Mouse (Mus musculus) lung, adult 2 months (tissue): ENCODE measurements around the gene Enkur. TPM values are rescaled to one million over a fixed set of nuclear protein-coding genes. Genes with fewer than 3 reads are reported as not detected.
A peak's percentile ranks its signal among the peaks of the same experiment; 100 is the strongest.

Experiments used
- DNase-seq: peaks from one replicate; pipeline ENCODE4 v3.0.0; 2022
- H3K4me1 ChIP-seq: fragments of 200-500 bp; 2 replicates; pipeline ENCODE4 v1.6.1; 2011; ENCODE audit warnings: low read length; ENCODE audit not compliant: control insufficient read depth, insufficient read depth
- H3K4me3 ChIP-seq: fragments of 200-500 bp; replicated peaks from 2 replicates; pipeline ENCODE3; 2011; ENCODE audit warnings: low read depth, mild to moderate bottlenecking, control low read depth, low read length; ENCODE audit errors: extremely low read depth
- CTCF ChIP-seq: fragments of 200-500 bp; IDR thresholded peaks from 2 replicates; pipeline ENCODE4 v1.5.1; 2011; ENCODE audit warnings: mild to moderate bottlenecking, low read length, control low read depth; ENCODE audit not compliant: insufficient read depth
- POLR2A ChIP-seq: fragments of 200-500 bp; IDR thresholded peaks from 2 replicates; pipeline ENCODE4 v1.6.1; 2011; ENCODE audit warnings: low read depth, mild to moderate bottlenecking, control low read depth, low read length, borderline replicate concordance; ENCODE audit errors: extremely low read depth
- WGBS: fragments of 180-500 bp; shearing (Covaris S2); methylation state at CpG from one replicate; pipeline ENCODE4 v1.1.7; 2018; 5-methylcytosine and 5-hydroxymethylcytosine counted together
- polyA plus RNA-seq: library from polyadenylated mRNA; depleted of rRNA; stranded (reverse); fragments of >200 nt; gene quantifications from 2 replicates; pipeline ENCODE4 v1.2.3, GENCODE M21; 2012

Enkur gene
- polyA plus RNA-seq, 1 experiment = 1.5 TPM

- DNase-seq = no peak
- H3K4me1 ChIP-seq = 0 out of 2 replicates have a peak, but pooled peaks cover 2% of the 10 kb centered on the region
- 87% methylated on average over 3 of the region's 3 CpGs for WGBS
- no peak overlapping the region for H3K4me3 ChIP-seq
- no peak for TF ChIP-seq POLR2A
- TF ChIP-seq CTCF = no peak
Measured at GRCm38 (mm10) chr2:21231147-21231546, 26.0 kb upstream of the Enkur start.

- no peak overlapping the region for H3K4me3 ChIP-seq
- TF ChIP-seq POLR2A (no peak), CTCF (no peak)
Measured at GRCm38 (mm10) chr2:21230276-21230675, 25.1 kb upstream of the Enkur start.

GRCm38 (mm10) chr2:21222453-21223384, 17.6 kb upstream of the Enkur start:
- WGBS = 89% methylated on average over 9 of the region's 9 CpGs
- TF ChIP-seq POLR2A (no peak), CTCF (no peak)
- no peak overlapping the region for H3K4me3 ChIP-seq

More at GRCm38 (mm10) chr2:21230276-21230675, 25.1 kb upstream of the Enkur start:
- 0 out of 2 replicates have a peak, but pooled peaks cover 2% of the 10 kb centered on the region for H3K4me1 ChIP-seq
- DNase-seq = no peak
- 60% methylated on average over 2 of the region's 2 CpGs for WGBS

GRCm38 (mm10) chr2:21215284-21215683, 10.1 kb upstream of the Enkur start:
- Histone ChIP-seq H3K4me3 (no peak overlapping the region), H3K4me1 (no peaks in the 10 kb centered on the region)
- TF ChIP-seq POLR2A = no peak
- no peak for TF ChIP-seq CTCF
- DNase-seq = no peak
- 94% methylated on average over 2 of the region's 2 CpGs for WGBS

More at GRCm38 (mm10) chr2:21222453-21223384, 17.6 kb upstream of the Enkur start:
- no peak for DNase-seq
- H3K4me1 ChIP-seq = no peaks in the 10 kb centered on the region

- no peak overlapping the region for H3K4me3 ChIP-seq
- TF ChIP-seq POLR2A (no peak), CTCF (peak; percentile 23; the same call in 1 of the 2 replicates)
- no peaks in the 10 kb centered on the region for H3K4me1 ChIP-seq
- DNase-seq = no peak
Measured at GRCm38 (mm10) chr2:21214322-21214721, 9.2 kb upstream of the Enkur start.

GRCm38 (mm10) chr2:21211361-21211760, 6.2 kb upstream of the Enkur start:
- TF ChIP-seq POLR2A = no peak
- no peak for TF ChIP-seq CTCF
- WGBS = 65% methylated on average over 6 of the region's 6 CpGs

GRCm38 (mm10) chr2:21206278-21206677, 1.1 kb upstream of the Enkur start:
- DNase-seq = no peak
- WGBS = 41% methylated on average over 6 of the region's 6 CpGs
- TF ChIP-seq POLR2A (no peak), CTCF (no peak)
- Histone ChIP-seq H3K4me3 (peak overlapping the region; percentile 82), H3K4me1 (0 out of 2 replicates have a peak, but pooled peaks cover 2% of the 10 kb centered on the region)

More at GRCm38 (mm10) chr2:21211361-21211760, 6.2 kb upstream of the Enkur start:
- DNase-seq = no peak
- Histone ChIP-seq H3K4me1 (no peaks in the 10 kb centered on the region), H3K4me3 (no peak overlapping the region)

GRCm38 (mm10) chr2:21205831-21206159, 630 bp upstream of the Enkur start:
- Histone ChIP-seq H3K4me3 (peak overlapping the region; percentile 82), H3K4me1 (0 out of 2 replicates have a peak, but pooled peaks cover 2% of the 10 kb centered on the region)
- under 1% methylated on average over 19 of the region's 19 CpGs for WGBS
- TF ChIP-seq POLR2A (no peak), CTCF (no peak)
- DNase-seq = no peak

- TF ChIP-seq CTCF (no peak), POLR2A (no peak)
- WGBS = 42% methylated on average over 2 of the region's 2 CpGs
- H3K4me1 ChIP-seq = 0 out of 2 replicates have a peak, but pooled peaks cover 2% of the 10 kb centered on the region
- no peak overlapping the region for H3K4me3 ChIP-seq
- no peak for DNase-seq
Measured at GRCm38 (mm10) chr2:21202754-21203153, 2.4 kb downstream of the Enkur start.

- WGBS = 45% methylated on average over 3 of the region's 3 CpGs
- no peaks in the 10 kb centered on the region for H3K4me1 ChIP-seq
- no peak overlapping the region for H3K4me3 ChIP-seq
- TF ChIP-seq CTCF = no peak
- no peak for TF ChIP-seq POLR2A
- DNase-seq = no peak
Measured at GRCm38 (mm10) chr2:21199051-21199450, 6.1 kb downstream of the Enkur start.
